Mouse (Mus musculus): ENCODE results near the gene Cmtm5. TPM values are rescaled to one million over a fixed set of nuclear protein-coding genes. Genes with fewer than 3 reads are reported as not detected.

Cmtm5 gene
- polyA plus RNA-seq (2015; fragmentation: Nextera tagmentation; extraction: Ambion mirVana), result 6.5 and 7.2 TPM in 2 replicates

- peak; percentile 77 for ATAC-seq (replicated peaks)
- Histone ChIP-seq H3K4me2 (no peak within 1 kb of the TSS), H3K27ac (peak within 1 kb of the TSS; percentile 63), H3K4me3 (no peak within 1 kb of the TSS), H3K36me3 (replicated peaks) (no peaks in the 10 kb centered on the region), H3K9me3 (no peaks in the 10 kb centered on the region), H3K4me1 (peaks cover 7% of the 10 kb centered on the region; the same call in 1 of the 2 replicates), H3K27me3 (replicated peaks) (no peaks in the 10 kb centered on the region), H3K9ac (no peak within 1 kb of the TSS)
- 37% methylated on average over 8 of the region's 8 CpGs for WGBS
Observed at GRCm38 (mm10) chr14:54935904-54936830, at the start of gene Cmtm5. TSS of gene Cmtm5 (plus strand) at chr14:54936261.

DNA sequence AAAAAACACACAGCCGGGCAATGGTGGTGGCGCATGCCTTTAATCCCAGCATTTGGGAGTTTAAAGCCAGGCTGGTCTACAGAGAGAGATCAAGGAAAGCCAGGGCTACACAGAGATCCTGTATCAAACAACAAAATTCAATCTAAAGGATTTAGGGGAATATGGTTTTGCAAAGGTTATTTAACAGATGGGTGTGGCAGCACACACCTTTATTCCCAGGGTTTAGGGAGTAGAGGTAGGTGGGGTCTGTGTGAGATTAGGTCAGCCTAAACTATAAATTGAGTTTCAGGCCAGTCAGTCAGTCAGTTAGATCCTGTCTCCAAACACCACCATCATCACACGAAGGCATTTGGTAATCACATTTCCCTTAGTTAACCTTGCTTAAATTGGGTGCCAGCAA lies 43.9 kb upstream of the Cmtm5 start, which contains the start of gene Pabpn1:
Gene Pabpn1, plus strand, starts transcription at position 301 of the 400 bp plus-strand sequence.
- Histone ChIP-seq H3K9ac (no peak within 1 kb of the TSS), H3K27me3 (replicated peaks) (no peaks in the 10 kb centered on the region), H3K9me3 (no peaks in the 10 kb centered on the region), H3K4me1 (peaks cover 20% of the 10 kb centered on the region), H3K4me3 (peak within 1 kb of the TSS; percentile 53), H3K36me3 (replicated peaks) (peaks cover 14% of the 10 kb centered on the region), H3K4me2 (peak within 1 kb of the TSS; percentile 49), H3K27ac (peak within 1 kb of the TSS; percentile 83)
- no peak for ATAC-seq (replicated peaks)
- 93% methylated on average over 3 of the region's 3 CpGs for WGBS

DNA sequence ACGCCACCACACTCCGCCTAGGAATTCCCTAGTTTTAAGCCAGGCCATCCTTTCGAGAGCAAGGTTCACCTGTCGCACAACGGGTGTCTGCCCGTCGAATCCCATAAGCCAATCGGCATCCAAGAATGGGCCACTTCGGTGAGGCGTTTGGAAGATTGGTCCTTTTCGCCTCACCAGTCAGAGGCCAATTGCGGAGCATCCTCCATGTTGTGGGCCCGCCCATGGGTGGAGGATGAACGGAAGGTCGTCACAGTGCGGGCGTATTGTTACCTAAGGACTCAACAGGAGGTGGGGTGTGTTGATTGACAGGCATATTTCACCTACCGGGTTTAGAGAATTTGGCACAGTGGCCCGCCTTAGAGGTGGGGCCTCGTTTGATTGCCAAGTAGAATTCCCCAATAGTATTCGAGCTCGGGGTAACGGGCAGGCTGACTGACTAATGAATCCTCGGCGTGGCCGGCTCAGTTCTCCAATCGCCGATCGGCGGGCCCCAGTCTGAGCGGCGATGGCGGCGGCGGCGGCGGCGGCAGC lies 42.3 kb upstream of the Cmtm5 start:
- H3K27me3 ChIP-seq (replicated peaks), result no peaks in the 10 kb centered on the region
- H3K4me3 ChIP-seq, result peak overlapping the region; percentile 53

GRCm38 (mm10) chr14:54894296-54895151 lies 41.5 kb upstream of the Cmtm5 start:
- ATAC-seq (replicated peaks), result peak; percentile 59

More for the DNA sequence above, 42.3 kb upstream of the Cmtm5 start:
- peak; percentile 99 for ATAC-seq (replicated peaks)
- H3K4me1 ChIP-seq, result peaks cover 20% of the 10 kb centered on the region
- peak overlapping the region; percentile 69 for H3K9ac ChIP-seq
- peak overlapping the region; percentile 87 for H3K27ac ChIP-seq
- H3K9me3 ChIP-seq, result no peaks in the 10 kb centered on the region
- peaks cover 17% of the 10 kb centered on the region for H3K36me3 ChIP-seq (replicated peaks)
- peak overlapping the region; percentile 49 for H3K4me2 ChIP-seq
- under 1% methylated on average over 38 of the region's 38 CpGs for WGBS

GRCm38 (mm10) chr14:54897445-54897844 lies 38.6 kb upstream of the Cmtm5 start:
- H3K9me3 ChIP-seq, result no peaks in the 10 kb centered on the region
- H3K4me2 ChIP-seq, result no peak overlapping the region
- no peak overlapping the region for H3K27ac ChIP-seq
- 73% methylated on average over 2 of the region's 2 CpGs for whole genome bisulfite sequencing
- peaks cover 17% of the 10 kb centered on the region for H3K36me3 ChIP-seq (replicated peaks)
- H3K27me3 ChIP-seq (replicated peaks), result no peaks in the 10 kb centered on the region
- no peak for ATAC-seq (replicated peaks)
- H3K4me1 ChIP-seq, result peaks cover 20% of the 10 kb centered on the region
- no peak overlapping the region for H3K4me3 ChIP-seq
- no peak overlapping the region for H3K9ac ChIP-seq

More at GRCm38 (mm10) chr14:54894296-54895151, 41.5 kb upstream of the Cmtm5 start:
- H3K27me3 ChIP-seq (replicated peaks), result no peaks in the 10 kb centered on the region
- H3K36me3 ChIP-seq (replicated peaks), result peaks cover 17% of the 10 kb centered on the region
- peaks cover 20% of the 10 kb centered on the region for H3K4me1 ChIP-seq
- WGBS, result 1% methylated on average over 50 of the region's 54 CpGs
- peak overlapping the region; percentile 87 for H3K27ac ChIP-seq
- H3K4me3 ChIP-seq, result peak overlapping the region; percentile 53
- no peaks in the 10 kb centered on the region for H3K9me3 ChIP-seq
- H3K9ac ChIP-seq, result peak overlapping the region; percentile 69
- H3K4me2 ChIP-seq, result peak overlapping the region; percentile 62

- under 1% methylated on average over 3 of the region's 3 CpGs for WGBS
- Histone ChIP-seq H3K4me3 (no peak overlapping the region), H3K9ac (no peak overlapping the region), H3K9me3 (no peaks in the 10 kb centered on the region), H3K27me3 (replicated peaks) (no peaks in the 10 kb centered on the region), H3K36me3 (replicated peaks) (peaks cover 22% of the 10 kb centered on the region), H3K27ac (peak overlapping the region; percentile 53; the same call in 1 of the 2 replicates), H3K4me2 (no peak overlapping the region), H3K4me1 (peaks cover 12% of the 10 kb centered on the region)
- peak; percentile 71 for ATAC-seq (replicated peaks)
Observed at GRCm38 (mm10) chr14:54900383-54900782, 35.7 kb upstream of the Cmtm5 start.

- Histone ChIP-seq H3K9me3 (no peaks in the 10 kb centered on the region), H3K36me3 (replicated peaks) (peaks cover 33% of the 10 kb centered on the region), H3K4me2 (no peak overlapping the region), H3K9ac (no peak overlapping the region), H3K27me3 (replicated peaks) (no peaks in the 10 kb centered on the region), H3K27ac (no peak overlapping the region), H3K4me3 (no peak overlapping the region), H3K4me1 (peaks cover 3% of the 10 kb centered on the region; the same call in 1 of the 2 replicates)
- WGBS, result 95% methylated on average over 4 of the region's 4 CpGs
- no peak for ATAC-seq (replicated peaks)
Observed at GRCm38 (mm10) chr14:54903641-54904040, 32.4 kb upstream of the Cmtm5 start.

DNA sequence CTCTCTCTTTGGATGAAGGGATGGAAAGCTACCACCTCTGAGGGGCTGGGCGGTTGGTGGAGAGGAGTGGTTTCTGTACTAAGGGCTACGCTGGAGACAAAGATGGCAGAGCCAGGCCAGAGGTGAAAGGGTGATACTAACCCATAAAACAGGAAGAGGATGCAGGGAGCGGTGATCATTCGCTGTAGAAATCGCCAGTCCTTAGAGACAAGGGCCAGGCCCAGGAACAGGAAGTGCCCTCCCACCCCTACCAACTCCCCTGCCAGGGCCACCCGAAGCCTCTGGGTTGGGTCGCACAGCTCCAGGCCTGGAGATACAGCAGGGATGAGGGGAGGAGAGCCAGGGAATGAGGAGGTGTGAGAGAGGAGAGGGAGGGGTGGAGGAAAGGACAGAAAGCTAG lies 27.4 kb upstream of the Cmtm5 start:
- peaks cover 42% of the 10 kb centered on the region for H3K4me1 ChIP-seq
- peaks cover 33% of the 10 kb centered on the region for H3K36me3 ChIP-seq (replicated peaks)

GRCm38 (mm10) chr14:54912109-54912850 lies 23.8 kb upstream of the Cmtm5 start:
- 3% methylated on average over 53 of the region's 69 CpGs for WGBS

More for the DNA sequence above, 27.4 kb upstream of the Cmtm5 start:
- H3K27ac ChIP-seq, result no peak overlapping the region
- no peak overlapping the region for H3K9ac ChIP-seq
- ATAC-seq (replicated peaks), result no peak
- no peaks in the 10 kb centered on the region for H3K27me3 ChIP-seq (replicated peaks)
- 97% methylated on average over 7 of the region's 7 CpGs for WGBS
- H3K9me3 ChIP-seq, result no peaks in the 10 kb centered on the region
- H3K4me2 ChIP-seq, result no peak overlapping the region
- no peak overlapping the region for H3K4me3 ChIP-seq

DNA sequence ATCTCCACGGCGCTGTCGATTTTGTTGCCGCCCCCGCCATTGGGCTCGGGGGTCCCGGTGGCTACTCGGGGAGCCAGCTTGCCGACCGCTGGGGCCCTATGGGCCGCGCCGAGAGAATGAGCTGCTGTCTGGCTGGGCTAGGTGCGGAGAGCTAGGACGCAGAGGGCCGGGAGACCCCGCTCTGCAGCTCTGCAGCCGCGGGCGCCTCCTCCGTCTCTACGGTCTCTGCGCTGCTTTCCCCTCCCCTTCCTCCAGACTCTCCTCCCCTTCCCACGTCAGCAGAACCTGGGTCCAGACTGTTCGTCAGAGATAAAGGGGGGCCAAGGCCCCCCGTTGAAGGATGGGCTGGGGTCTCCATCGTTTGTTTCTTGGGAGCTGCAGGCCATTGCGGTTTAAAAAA lies 23.2 kb upstream of the Cmtm5 start, which contains the start of gene Slc22a17:
Gene Slc22a17, minus strand, starts transcription at position 247 of the 400 bp plus-strand sequence.
- Histone ChIP-seq H3K4me3 (peak within 1 kb of the TSS; percentile 99), H3K27me3 (replicated peaks) (no peaks in the 10 kb centered on the region), H3K36me3 (replicated peaks) (peaks cover 7% of the 10 kb centered on the region; the same call in 1 of the 2 replicates), H3K4me1 (peaks cover 45% of the 10 kb centered on the region), H3K27ac (peak within 1 kb of the TSS; percentile 96), H3K9me3 (no peaks in the 10 kb centered on the region), H3K9ac (peak within 1 kb of the TSS; percentile 99), H3K4me2 (peak within 1 kb of the TSS; percentile 91)
- WGBS, result under 1% methylated on average over 26 of the region's 28 CpGs
- peak; percentile 96 for ATAC-seq (replicated peaks)

More at GRCm38 (mm10) chr14:54912109-54912850, 23.8 kb upstream of the Cmtm5 start:
- Histone ChIP-seq H3K4me3 (peak overlapping the region; percentile 99), H3K4me1 (peaks cover 45% of the 10 kb centered on the region), H3K27ac (peak overlapping the region; percentile 96), H3K4me2 (peak overlapping the region; percentile 91), H3K36me3 (replicated peaks) (peaks cover 13% of the 10 kb centered on the region), H3K27me3 (replicated peaks) (no peaks in the 10 kb centered on the region), H3K9me3 (no peaks in the 10 kb centered on the region), H3K9ac (peak overlapping the region; percentile 99)
- peak; percentile 69 for ATAC-seq (replicated peaks)

GRCm38 (mm10) chr14:54913343-54913742 lies 22.7 kb upstream of the Cmtm5 start:
- ATAC-seq (replicated peaks), result peak; percentile 41
- WGBS, result 16% methylated on average over 10 of the region's 10 CpGs

More at GRCm38 (mm10) chr14:54913343-54913742, 22.7 kb upstream of the Cmtm5 start:
- peak overlapping the region; percentile 99 for H3K9ac ChIP-seq
- peaks cover 43% of the 10 kb centered on the region for H3K4me1 ChIP-seq
- no peaks in the 10 kb centered on the region for H3K27me3 ChIP-seq (replicated peaks)
- H3K9me3 ChIP-seq, result no peaks in the 10 kb centered on the region
- H3K36me3 ChIP-seq (replicated peaks), result peaks cover 3% of the 10 kb centered on the region; the same call in 1 of the 2 replicates
- peak overlapping the region; percentile 99 for H3K4me3 ChIP-seq
- peak overlapping the region; percentile 91 for H3K4me2 ChIP-seq
- peak overlapping the region; percentile 96 for H3K27ac ChIP-seq

Data from midbrain, embryonic 15.5 days (tissue).